Mouse (Mus musculus): ENCODE measurements at regions not wholly inside any gene's neighbourhood (a gene's known extent, or its start where the extent isn't known, plus 50 kb on each side); places are given as distances from the start of the nearest gene placed in this dataset.
A peak's percentile ranks its signal among the peaks of the same experiment; 100 is the strongest.

DNA sequence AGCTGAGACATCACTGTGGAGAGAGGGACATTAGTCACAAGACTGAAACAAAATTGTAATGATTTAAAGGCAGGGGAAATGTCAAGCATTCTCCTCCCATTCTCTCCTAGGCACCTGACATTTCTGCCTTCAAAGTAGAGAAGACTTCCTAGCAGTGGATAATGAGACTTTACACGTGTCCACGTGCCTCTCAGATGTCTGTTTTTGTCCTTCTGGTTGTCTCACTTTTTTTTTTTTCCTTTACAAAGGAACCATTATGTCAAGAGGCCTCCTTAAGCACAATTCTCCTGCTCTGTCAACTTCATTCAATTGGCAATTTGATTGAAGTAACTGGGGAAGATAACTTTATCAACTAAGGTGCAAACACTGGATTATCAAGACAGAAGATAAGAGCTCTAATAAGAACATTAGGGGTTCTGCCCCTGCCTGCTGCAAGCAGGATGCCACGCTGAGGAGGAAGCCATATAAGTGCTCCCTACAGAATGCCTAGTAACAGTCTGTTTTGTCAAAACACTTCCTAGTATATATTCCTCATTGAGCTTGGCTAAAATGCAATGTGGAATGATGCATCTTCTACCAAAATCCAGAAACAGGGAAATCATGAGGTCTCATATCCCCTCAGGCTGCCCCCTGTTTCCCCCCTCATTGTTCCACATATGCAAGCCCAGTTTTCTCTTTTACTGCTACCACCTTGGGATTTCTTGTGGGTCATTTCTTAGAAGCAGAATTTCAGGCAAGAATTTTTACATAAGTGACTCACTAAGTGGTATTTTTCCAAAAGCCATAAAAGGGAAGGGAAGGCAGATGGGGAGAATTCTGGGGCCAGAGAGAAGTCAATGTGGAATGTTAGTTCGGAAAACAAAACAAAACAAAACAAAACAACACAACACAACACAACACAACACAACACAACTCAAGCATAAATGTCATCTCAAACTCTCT, 967.0 kb upstream of the Lrrc6 start:
- DNase-seq, result no peak

DNA sequence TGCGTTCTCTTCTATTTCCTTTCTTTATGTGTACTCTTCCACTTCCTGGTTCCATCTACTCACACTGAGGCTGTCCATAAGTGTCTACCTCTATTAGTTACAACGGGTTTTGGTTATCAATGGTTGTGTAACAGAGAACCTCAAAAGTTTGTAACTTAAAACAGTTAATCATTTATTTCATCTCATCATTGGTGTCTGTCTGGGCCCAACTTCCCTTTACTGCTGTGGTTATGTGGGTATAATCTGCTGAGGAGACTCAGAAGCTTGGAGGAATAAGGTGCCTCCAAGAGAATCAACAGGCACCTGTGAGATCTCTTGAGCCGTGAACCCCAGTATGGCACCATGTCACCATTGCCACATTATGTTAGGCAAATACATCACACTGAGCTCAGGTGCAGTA, 962.2 kb upstream of the Lrrc6 start:
- DNase-seq, result no peak

DNA sequence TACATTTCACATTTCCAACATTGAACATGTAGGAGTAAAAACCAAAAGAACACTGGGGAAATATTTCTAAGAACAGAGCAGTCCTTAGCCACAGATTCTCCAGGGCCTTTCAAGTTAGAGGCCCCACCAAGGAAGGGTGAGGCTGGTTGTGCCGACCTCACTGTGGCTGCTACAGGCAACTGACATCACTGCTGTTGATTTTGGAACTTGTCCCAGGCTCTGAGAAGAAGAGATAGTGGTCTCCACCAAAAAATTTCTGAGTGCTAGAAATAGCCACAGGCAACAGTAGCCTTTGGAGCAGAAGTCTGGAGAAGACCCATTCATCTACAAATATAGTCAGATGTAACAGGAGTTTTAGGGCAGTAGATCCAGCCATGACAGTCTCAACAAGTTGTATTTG, 959.7 kb upstream of the Lrrc6 start:
- DNase-seq, result no peak

GRCm38 (mm10) chr15:67434284-67434683, 933.6 kb upstream of the Lrrc6 start:
- peak; percentile 8 to 10 for DNase-seq

- DNase-seq, result no peak
Measured at GRCm38 (mm10) chr15:67423922-67424321, 923.2 kb upstream of the Lrrc6 start.

DNA sequence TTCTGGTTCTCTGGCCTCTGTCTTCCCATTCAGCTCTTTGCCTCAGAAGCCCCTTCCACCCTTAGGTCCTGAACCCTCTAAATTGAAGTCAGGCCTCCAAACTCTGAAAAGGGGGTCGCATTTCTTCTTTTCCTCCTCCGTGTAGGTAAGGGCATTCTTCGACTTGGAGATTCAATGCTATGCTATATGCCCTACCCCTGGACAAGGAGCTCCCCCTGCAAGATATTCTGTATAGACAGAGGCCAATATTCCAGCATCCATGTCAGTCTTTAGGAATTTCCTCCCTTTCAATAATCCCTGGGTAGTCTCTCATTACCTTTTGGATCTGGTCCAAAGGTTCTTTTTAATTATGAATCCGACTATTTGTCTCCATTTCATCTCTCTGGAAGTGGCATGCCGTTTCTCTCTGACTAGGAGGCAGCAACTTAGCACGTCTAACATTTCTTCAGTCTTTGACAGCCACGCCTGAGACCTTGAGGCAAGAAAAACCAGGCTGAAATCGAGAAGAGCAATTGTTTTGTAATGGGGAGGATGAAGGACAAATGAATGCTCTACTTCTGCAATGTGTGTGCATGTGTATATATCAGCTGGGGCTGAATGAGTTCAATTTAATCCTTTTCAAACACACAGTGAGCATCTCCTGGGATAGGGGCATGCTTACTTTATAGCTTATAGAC, 921.7 kb upstream of the Lrrc6 start:
- DNase-seq, result no peak

DNA sequence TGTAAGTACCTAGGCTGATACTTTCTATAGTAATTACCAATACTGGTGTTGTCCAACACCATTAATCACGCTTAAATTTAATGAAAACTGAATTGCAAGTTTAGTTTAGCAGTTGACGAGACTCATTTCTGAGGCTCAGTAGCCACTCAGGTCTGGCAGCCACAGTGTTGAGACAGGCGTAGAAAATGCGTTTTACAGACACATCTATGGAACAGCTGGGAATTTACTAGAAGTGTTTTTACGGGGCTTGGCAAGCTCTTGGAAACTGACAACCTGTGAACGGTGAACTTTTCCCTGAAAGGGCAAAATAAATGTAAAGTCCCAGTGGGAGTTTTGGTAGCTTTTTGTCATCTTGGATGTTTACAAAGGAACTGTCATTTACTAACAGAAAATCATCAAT, 920.1 kb upstream of the Lrrc6 start:
- DNase-seq, result no peak

DNA sequence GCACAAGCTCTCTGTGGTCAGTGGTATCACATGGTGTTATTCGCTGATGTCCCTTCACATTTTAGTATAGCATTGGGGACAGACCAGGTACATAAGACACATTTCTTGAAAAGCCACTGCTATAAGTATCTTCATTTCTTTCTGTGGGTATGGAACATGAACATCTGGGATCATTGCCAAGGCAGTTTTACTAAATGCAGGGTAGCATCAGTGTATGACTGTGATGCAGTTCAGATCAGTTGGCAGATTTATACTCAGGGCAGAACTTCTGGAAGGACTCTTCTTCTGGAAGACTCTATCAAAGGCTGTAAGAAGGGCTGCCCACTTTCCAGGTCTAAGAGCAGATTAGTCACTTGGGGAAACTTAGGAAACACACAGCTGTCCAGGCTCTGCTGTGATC, 919.0 kb upstream of the Lrrc6 start:
- no peak for DNase-seq

DNA sequence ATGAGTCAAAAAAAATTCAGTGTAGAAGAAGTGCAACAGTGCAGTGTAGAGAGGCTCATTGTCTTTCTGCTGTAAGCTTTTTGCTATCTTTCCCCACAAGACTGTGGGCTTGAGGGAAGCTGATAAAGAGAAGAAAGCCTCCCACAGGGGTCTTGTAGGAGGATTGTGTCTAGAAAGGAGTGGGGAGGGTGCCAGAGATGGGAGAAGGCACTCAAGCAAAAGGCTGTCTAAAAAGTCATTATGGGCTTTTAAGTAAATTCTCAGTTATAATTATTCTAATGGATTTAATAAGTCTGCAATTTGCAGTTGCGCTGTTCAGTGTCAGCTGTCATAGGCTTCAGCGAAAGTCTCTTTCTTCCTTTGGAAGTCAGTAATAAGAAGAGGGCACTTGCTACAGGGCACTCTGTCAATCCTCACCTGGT, 917.0 kb upstream of the Lrrc6 start:
- no peak for DNase-seq

GRCm38 (mm10) chr15:67415840-67416239, 915.1 kb upstream of the Lrrc6 start:
- DNase-seq, result no peak

DNA sequence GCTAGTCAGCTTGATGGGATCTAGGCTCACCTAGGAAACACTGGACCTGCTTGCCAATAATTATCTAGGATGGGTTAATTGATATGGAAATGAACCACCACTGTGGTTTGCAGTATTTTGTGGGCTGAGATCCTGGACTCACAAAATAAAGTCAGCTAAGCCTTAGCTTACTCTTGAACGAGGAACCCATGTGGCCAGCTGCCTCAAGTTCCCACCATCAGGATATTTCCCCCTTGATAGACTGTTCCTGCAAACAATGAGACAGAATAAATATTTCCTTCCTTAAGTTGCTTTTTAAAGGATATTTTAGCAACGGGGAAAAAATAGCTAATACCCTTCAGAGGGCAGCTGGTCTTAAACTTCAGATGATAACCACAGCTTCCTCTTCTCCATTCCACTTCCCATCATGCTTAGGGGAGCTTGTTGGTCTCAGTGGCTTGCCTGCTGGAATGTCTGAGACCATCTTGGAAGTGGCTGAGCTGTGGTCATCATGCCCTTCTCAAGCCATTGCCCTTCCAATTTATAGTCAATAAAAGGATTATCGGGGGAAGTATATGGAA, 913.7 kb upstream of the Lrrc6 start:
- no peak for DNase-seq

GRCm38 (mm10) chr15:67413581-67413980, 912.9 kb upstream of the Lrrc6 start:
- no peak for DNase-seq

DNA sequence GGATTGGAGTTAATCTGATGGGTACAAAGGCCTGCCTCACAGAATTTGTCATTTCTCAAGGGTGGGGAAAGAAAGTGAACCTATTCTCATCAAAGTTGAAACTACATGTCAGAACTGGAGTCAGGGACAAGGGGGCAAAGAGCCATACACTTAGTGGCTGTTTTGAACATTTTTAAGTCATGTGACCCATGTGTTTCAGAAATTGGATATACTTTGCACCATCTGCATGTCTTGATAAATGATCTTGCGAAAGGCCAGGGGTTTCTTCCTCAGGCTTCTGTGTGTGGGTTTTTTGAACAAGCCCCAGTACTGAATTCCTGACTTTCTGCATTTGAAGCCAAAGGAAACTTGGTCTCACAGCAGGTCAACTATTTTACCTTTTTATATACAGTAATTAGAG, 911.7 kb upstream of the Lrrc6 start:
- no peak for DNase-seq

DNA sequence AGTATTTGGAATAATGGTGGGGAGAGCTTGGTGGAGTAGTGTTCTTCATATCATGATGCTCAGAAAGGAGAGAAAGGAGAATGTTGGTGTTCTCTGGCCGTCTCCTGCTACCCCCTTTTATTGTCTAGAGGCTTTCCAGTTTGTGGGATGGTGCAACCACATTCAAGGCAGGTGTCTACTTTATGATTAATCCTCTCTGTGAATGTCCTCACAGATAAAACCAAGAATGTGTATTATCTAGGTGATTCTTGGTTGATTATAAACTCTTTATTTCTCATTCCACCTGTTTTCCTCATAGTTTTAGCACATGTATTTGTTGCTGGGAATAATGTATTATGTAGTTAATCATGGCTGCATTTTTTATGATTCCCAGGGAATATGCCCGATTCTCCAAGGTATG, 910.9 kb upstream of the Lrrc6 start:
- DNase-seq, result no peak

- DNase-seq, result no peak
Measured at GRCm38 (mm10) chr15:67410012-67410411, 909.3 kb upstream of the Lrrc6 start.

DNA sequence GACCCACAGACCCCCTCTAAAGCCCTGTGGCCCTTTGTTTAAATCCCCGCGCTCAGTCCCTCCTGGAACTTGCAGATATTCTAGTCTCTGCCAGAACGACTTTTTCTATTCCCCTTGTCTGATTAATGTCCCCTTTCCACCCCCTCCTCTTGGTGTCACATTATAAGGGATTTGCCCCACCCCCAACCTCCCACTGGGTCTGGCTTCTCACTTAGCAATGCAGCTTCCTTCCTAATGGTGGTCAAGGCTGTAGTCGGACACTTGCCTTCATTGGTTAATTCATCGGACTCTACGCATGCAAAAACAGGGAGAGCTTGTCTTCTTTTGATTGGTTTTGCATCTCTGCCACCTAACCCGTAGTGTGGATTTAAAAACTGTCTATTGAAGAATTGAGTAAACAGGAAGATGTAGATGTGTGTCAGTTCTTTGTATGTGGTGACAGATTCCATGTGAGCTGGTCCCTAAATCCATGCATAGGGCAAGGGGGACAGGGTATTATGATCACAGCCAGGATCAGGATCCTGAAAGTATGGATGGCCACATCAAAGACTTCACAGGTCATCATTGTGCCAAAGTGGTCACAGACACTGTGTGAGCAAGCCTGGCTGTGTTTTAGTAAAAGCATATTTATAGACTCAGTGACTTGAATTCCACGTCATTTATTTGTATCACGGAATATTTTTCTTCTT, 908.3 kb upstream of the Lrrc6 start:
- no peak for DNase-seq

DNA sequence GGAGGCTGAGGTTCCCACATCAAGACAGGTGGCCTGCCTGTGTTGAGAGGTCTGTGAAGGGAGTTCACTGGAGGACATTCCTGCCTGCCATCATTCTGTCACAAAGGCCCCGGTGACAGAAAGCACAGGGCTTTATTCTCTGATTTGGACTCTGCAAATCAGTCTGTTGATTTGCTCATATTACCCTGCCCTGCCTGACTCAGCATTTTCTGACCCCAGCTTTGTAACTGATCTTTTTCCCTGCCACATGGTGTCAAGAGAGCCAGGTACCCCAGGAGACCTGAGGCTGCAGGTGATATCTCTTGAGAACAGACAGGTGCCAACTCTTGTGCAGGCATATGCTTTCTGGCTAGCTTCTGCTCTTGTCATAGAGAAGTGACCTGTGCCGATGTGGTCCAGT, 906.5 kb upstream of the Lrrc6 start:
- DNase-seq, result no peak

GRCm38 (mm10) chr15:67405523-67405922, 904.8 kb upstream of the Lrrc6 start:
- no peak for DNase-seq

DNA sequence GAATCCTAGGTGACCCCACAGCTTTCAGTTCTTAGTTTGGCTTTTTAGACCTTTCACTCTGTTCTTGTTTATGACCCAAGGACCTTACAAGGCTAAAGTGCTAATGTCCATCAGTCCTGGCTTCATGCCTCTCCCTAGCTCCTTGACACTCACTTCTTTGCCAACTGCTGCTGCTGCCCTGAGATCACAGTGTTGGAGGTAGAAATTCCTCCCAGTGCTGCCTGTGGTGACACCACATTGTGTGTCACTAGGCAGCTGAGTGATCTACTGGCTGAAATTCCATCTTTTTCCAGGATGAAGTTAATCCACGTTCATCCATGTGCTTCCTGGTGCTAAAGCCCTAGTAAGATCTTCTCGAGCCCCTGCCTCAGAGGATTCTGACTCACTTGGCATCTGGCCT, 904.3 kb upstream of the Lrrc6 start:
- DNase-seq, result no peak

- DNase-seq, result no peak
Measured at GRCm38 (mm10) chr15:67402310-67402709, 901.6 kb upstream of the Lrrc6 start.

DNA sequence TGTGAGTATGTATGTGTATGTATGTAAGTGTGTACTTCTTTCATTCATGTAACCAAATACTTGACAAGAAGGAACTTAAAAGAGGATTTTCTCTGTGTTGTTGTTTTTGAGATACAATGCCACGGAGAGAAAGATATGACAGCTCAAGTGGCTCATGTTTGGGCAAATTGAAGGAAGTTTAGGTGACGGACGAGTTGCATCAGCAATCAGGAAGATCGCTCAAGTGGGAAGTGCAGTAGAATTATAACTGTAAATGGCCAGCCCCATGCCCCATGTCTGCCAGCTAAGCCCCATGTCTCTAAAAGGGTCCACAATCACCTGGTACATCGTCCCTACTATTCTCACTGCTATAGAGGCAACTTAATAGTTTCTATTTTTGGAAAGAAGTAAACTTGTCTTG, 896.6 kb upstream of the Lrrc6 start:
- DNase-seq, result no peak

DNA sequence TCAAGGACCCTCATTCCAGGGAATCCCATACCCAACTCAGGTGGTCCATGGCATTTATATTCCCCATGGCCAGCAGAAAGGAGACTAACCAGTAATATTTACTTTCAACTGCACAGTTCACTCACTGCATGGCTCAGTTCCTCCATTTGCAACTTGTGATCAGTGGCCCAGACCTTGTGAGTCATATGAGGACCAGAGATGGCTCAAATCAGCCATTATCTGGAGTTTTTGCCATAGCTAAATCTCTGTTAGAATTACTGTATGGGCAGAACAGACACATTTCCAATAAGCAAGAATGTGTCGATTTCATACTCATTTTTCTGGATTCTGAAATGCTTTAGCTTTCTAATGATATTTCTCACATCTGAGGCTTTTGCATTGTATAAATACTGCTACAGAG, 894.4 kb upstream of the Lrrc6 start:
- DNase-seq, result no peak

DNA sequence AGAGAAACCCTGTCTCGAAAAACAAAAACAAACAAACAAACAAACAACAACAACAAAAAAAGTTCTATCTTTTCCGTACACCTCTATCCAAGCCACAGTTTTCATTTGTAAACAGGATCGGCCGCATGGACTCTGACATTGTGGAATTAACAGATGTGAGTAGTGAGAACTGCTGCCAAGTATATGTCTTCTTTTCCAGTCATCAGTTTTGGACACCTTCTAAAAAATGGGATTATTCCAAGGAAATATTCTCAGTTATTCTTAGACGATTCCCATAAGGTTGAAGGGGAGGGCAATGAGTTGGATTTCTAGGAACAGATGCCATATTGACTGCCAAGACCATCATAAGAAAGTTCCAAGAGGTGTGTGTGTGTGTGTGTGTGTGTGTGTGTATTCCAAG, 891.2 kb upstream of the Lrrc6 start:
- DNase-seq, result no peak
